Mouse (Mus musculus) right cerebral cortex, adult 18-20 months (tissue): ENCODE results near the gene Sprr1b.
"Not testable (repeated sequence)": the region's sequence is repeated elsewhere in the genome, so short reads cannot be mapped to it uniquely, and the experiment has no call there.

Experiments
- DNase-seq: peaks from one replicate; pipeline ENCODE4 v3.0.0; 2022; ENCODE audit warnings: mixed read lengths

Sprr1b gene

DNA sequence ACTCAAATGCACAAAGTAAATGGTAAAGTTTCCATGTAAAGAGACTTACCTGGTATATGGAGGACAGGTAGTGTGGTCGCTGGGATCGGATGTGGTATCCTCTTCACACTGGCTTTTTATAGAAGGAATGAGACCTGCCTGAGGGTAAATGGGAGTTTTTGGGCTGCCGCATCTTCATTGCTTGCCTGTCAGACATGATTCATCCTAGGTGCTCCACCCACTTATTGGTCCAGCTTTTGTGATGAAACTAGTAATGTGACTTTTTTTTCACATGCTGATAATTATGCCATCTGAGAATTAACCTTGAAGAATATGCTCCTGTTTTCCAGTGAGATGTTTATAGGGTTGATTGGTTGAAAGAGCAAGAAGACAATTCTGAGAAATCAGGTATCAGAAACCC, at the start of gene Sprr1b:
Sprr1b (minus strand) TSS at position 101 of the 400 bp plus-strand sequence.
- no peak for DNase-seq

DNA sequence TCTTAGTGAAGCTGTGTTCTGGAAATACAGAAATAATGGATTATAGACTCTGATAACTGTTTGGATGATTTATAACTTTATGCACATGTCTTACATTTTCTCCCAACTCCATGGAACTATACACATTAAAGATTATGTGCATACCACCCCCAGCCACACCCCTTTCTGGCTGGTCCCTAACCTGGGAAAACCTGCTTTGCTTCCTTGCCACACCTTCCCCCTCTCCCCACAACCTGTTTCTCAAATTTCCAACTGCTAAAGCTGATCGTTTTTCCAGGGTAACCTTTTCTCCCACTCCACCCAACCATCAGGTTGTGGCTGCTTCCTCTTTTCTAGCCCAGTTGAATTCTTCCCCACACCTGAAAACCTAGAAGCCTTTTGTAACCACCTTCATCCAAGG, 47.7 kb upstream of the Sprr1b start:
- DNase-seq = no peak

DNA sequence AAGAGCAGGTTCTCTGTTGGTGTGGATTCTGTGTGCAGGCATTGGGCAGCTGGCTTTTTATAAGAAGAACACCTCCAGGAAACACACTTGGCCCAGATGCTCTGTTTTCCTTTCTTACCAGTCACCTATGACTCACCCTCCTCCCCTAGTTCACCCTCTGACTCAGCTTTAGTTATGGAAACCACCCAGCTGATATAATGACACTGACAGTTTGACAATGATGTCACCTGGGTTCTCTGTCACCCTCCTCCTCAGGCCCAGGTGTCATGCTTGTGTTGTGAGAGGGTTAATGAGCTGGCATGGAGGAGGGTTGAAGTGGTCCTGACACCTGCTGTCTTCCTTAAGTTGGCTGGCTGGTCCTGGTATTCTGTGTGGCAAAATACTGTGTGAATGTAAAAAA, 47.3 kb upstream of the Sprr1b start, which contains the start of gene Sprr1a:
Sprr1a (minus strand) TSS at position 33 of the 400 bp plus-strand sequence.
- DNase-seq = peak; percentile 3

DNA sequence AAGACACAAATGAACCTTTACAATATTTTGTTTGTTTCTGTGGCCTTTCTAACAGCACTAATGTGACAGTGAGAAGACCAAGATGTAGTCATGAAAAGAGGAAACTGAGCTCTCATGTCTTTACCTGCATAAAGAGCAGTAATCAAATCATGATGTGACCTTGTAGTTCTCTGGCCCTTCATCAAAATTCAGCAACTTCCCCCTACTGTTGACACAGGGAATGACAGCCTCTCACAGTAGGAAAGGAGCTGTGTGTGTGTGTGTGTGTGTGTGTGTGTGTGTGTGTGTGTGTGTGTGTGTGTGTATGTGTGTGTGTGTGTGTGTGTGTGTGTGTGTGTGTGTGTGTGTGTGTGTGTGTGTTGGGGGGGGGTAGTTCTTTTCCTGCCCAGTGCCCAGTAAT, 42.7 kb upstream of the Sprr1b start:
- not testable (repeated sequence) for DNase-seq

DNA sequence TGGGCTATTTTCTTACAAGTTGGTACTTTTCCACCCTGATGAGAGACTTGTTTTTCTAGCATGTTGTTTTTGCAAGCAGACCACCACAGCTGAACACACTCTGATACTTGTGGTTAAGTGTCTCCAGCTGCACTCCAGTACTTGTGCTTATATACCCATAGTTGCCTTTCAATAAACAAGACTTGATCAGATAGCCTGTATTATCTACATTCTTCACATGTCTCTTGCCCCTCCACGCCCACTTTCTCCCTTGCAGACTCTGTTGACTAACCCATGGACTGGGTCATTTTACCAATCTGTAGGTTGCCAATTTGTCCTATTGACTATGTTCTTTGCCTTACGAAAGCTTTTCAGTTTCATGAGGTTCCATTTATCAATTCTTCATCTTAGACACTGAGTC, 31.5 kb upstream of the Sprr1b start:
- DNase-seq = no peak

DNA sequence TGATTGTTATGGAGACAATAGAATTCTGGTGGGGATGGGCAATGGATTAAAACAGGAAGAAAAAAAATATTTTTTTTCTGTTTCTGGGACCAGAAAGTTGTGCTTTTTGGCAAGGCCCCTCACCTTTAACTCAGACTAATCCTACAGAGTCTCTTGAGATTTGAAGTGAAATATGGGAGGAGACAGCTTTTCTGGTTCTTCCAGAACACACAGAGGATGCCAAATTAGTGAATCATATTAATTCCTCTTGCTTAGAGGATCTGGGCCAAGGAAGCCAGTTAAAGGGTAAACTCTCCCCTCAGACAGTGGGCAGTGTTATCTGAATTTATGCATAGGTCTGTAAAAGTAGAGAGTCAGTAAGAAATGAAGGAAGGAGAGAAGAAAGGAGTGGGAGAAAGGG, 28.8 kb upstream of the Sprr1b start:
- no peak for DNase-seq

DNA sequence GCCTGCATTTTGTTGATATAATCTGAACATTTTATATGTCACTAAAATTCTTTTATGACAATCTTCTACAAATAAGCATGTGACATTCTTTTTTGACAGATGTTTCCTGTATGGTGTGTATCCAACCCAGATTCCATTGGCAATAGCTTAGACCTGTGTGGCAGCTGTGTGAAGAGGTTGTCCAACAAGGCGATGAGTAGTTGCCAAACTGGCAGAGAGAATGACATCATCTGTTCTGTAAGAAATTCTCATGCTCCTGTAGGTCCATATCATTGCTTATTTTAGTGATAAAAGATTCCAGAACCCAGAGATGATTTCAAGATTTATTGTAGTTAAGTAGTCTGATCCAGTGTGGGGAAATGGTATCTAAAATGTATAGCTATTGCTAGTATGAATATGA, 28.0 kb upstream of the Sprr1b start:
- DNase-seq = no peak

DNA sequence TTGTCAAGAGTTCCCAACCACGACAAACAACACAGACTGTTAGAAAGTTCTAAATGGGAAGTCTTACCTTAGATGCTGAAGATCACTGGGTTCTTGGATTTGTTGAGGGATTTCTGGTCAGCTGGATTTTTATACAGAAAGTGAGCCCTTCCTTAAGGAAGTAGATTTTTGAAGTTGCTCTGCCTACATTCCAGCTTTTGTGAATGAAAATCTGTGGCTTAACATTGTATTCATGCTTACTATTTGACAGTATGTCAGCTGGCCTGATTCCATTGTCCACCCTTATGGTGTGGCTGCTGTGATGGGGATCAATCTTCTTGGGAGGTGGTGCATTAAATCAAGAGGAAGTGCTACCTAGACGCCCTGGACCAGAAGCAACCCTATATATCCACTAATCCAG, 20.0 kb upstream of the Sprr1b start, which contains the start of gene Sprr3:
Sprr3 (minus strand) TSS at position 101 of the 400 bp plus-strand sequence.
- DNase-seq = no peak

DNA sequence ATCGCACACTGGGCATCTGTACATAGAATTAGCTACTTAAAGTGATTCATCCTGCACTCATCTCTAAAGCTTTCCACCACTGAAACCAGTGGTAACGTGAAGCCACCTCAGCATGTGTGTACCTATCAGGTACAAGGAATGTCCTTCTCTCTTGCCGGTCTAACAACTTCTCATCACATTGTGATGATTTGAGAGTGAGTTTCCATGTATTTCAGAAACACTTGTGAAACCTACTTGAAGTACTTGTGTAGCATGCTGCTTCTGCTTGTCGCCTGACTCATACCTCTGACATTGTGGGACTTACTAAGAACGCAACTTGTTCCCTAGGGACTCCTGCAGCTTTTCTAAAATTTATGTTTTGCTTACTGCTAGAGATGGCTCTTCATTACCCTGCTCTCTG, 16.6 kb upstream of the Sprr1b start:
- DNase-seq = no peak

DNA sequence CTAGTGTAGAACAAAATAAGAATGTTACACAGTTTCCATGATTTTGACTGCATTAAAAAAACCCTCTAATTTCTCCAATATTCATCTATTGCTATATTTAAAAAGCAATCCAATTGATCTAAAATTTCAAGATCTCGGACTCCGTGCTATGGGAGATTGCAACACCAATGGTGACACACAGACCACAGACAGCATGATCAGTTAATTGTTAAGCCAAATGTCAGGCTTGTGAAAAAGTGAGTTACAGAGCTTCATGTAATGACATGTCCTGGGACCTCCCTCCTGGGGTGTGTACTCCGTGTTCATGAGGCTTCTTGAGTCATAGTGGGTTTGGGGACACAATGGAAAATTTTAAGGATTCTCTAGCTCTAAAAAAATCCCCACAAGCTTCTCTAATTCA, 1.6 kb upstream of the Sprr1b start:
- DNase-seq = no peak

DNA sequence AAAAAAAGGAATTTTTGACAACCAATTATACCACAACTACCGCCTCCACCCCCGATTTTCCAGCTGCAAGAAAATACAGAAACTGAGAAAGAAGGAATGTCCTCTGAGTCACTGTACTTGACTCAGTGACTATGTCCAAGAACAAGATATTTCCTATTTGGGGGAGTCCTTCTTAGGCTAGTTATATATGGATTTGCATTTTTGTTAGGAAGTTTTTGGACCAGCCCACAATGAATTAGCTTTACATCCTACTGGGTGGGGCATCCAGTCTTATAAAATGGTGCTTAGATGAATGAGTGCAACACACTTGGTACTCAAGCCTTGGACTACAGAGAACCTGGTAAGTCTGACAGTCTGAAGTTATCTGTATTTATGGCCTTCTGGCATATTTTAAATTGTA, 6.3 kb downstream of the Sprr1b start, which contains the start of gene Sprr2k:
Sprr2k (plus strand) TSS at position 301 of the 400 bp plus-strand sequence.
- DNase-seq = no peak

DNA sequence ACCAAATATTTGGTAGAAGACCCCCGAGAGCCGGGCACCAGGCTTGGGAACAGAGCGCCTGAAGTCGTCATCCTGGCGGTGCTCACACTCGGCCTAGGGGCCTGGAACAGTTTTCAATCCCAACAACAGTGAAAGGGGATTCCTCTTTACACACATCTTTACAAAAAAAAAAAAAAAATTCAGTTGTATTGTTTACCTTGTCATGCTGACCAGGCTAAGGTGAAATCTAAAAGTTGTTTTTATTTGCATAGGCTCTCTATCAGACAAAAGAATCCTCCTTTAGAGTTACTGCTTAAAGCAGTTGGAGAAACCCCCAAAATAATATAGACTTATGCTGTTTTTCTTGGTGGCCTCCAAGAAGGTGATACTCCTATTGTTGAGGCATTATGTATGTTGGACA, 9.3 kb downstream of the Sprr1b start, which contains the start of gene Gm9774:
Gm9774 (minus strand) TSS at position 101 of the 400 bp plus-strand sequence.
- no peak for DNase-seq

DNA sequence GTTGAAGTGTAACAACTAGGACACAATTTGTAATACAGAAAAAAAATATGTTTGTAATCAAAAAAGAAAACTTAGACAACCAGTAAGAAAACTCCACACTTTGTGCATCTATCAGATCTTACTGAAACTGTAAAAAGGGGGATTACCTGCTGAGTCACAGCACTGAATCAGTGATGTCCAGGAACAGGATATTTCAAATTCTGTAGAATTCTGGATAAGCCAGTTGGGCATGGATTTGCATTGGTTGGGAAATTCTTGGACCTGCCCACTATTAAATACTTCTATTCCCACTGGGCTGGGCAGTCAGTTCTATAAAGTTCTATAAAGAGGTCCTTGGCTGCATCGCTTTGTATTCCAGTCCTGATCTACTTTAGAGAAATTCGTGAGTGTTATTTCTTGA, 20.8 kb downstream of the Sprr1b start, which contains the start of gene Sprr2j-ps:
Sprr2j-ps (plus strand) TSS at position 301 of the 400 bp plus-strand sequence.
- DNase-seq = no peak

DNA sequence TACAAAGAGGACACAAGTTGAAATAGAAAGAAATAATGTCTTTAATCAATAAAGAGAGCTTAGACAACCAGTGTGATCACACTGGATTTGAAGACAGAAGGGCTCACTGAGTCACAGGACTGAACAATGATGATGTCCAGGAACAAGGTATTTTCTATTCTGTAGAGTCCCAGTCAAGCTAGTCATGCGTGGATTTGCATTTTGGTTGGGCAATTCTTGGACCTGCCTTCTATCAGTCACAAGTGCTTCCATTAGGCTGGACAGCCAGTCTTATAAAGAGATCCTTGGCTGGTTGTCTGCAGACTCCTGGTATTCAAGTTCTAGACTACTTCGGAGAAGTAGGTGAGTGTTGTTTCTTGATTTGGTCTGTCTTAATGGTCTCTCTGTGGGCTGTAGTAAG, 30.9 kb downstream of the Sprr1b start, which contains the start of gene Sprr2i:
Sprr2i (plus strand) TSS at position 301 of the 400 bp plus-strand sequence.
- no peak for DNase-seq

DNA sequence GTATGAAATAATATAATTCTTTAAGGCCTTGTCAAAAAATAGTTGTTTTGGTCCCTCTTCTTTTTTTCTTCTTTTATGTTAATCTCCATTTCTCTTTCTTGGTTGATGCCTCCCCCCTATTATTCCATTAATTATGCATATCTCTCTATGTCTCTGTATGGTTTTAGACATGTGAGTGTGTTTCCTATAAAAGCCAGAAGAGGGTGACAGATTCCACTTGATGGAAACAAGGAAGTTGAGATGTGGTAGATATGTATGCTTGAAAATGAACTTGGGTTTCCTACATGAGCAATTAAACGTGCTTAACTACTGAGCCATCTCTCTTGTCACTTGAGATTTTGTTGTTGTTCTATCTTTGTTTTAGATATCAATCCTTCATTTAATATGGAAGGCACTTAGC, 44.3 kb downstream of the Sprr1b start:
- DNase-seq = no peak
